Mouse (Mus musculus) right cerebral cortex, adult 18-20 months (tissue): Measurements from ENCODE around the gene Egflam.

ENCODE experiments used
- DNase-seq: peaks from one replicate; pipeline ENCODE4 v3.0.0; 2022; ENCODE audit warnings: mixed read lengths

Egflam gene

GRCm38 (mm10) chr15:7397818-7398608 is at the start of gene Egflam:
Gene Egflam (minus strand): TSS chr15:7398395.
- DNase-seq, result no peak

GRCm38 (mm10) chr15:7443396-7444315 is 45.5 kb upstream of the Egflam start:
- peak; percentile 6 for DNase-seq

- no peak for DNase-seq
These were observed 44.2 kb upstream of the Egflam start for GRCm38 (mm10) chr15:7442148-7443100.

- no peak for DNase-seq
These were observed 26.1 kb upstream of the Egflam start for GRCm38 (mm10) chr15:7424282-7424681.

GRCm38 (mm10) chr15:7404521-7404920 is 6.3 kb upstream of the Egflam start:
- DNase-seq, result no peak

GRCm38 (mm10) chr15:7398609-7399540 is 680 bp upstream of the Egflam start:
- DNase-seq, result no peak

- no peak for DNase-seq
These were observed 763 bp downstream of the Egflam start for GRCm38 (mm10) chr15:7397446-7397817.

- no peak for DNase-seq
These were observed 14.8 kb downstream of the Egflam start for GRCm38 (mm10) chr15:7383349-7383748.

- no peak for DNase-seq
These were observed 15.7 kb downstream of the Egflam start for GRCm38 (mm10) chr15:7382457-7382856.

- DNase-seq, result no peak
These were observed 45.6 kb downstream of the Egflam start for GRCm38 (mm10) chr15:7352635-7353051.

- DNase-seq, result no peak
These were observed 57.4 kb downstream of the Egflam start for GRCm38 (mm10) chr15:7340703-7341309.

- DNase-seq, result no peak
These were observed 63.5 kb downstream of the Egflam start for GRCm38 (mm10) chr15:7334517-7335298.

GRCm38 (mm10) chr15:7332875-7333274 is 65.3 kb downstream of the Egflam start:
- no peak for DNase-seq

- DNase-seq, result no peak
These were observed 75.4 kb downstream of the Egflam start for GRCm38 (mm10) chr15:7322599-7323311.

- no peak for DNase-seq
These were observed 77.3 kb downstream of the Egflam start for GRCm38 (mm10) chr15:7320901-7321300.

GRCm38 (mm10) chr15:7315539-7315938 is 82.7 kb downstream of the Egflam start:
- DNase-seq, result no peak

- DNase-seq, result no peak
These were observed 89.5 kb downstream of the Egflam start for GRCm38 (mm10) chr15:7308711-7309110.

GRCm38 (mm10) chr15:7299892-7300291 is 98.3 kb downstream of the Egflam start:
- no peak for DNase-seq

- DNase-seq, result no peak
These were observed 103.0 kb downstream of the Egflam start for GRCm38 (mm10) chr15:7295199-7295598.
